Mouse (Mus musculus): ENCODE results near the gene Fosb. TPM values are rescaled to one million over a fixed set of nuclear protein-coding genes. Genes with fewer than 3 reads are reported as not detected.

Fosb gene
- 0.12 and 0.14 TPM in 2 replicates for polyA plus RNA-seq (2015; fragmentation: Nextera tagmentation; extraction: Ambion mirVana)

GRCm38 (mm10) chr7:19309884-19310641 lies at the start of gene Fosb:
TSS of gene Fosb (minus strand) at chr7:19310051.

GRCm38 (mm10) chr7:19359299-19359891 lies 49.5 kb upstream of the Fosb start, which contains the start of the genes Cd3eap and Ppp1r13l:
TSS of gene Cd3eap (minus strand) at chr7:19359483.
TSS of gene Ppp1r13l (plus strand) at chr7:19359749.

GRCm38 (mm10) chr7:19344237-19344847 lies 34.5 kb upstream of the Fosb start, which contains the start of gene Ercc1:
TSS of gene Ercc1 (plus strand) at chr7:19344778.

GRCm38 (mm10) chr7:19282385-19282784 lies 27.5 kb downstream of the Fosb start, which contains the start of gene Rtn2:
TSS of gene Rtn2 (plus strand) at chr7:19282624.

GRCm38 (mm10) chr7:19279581-19280114 lies 30.2 kb downstream of the Fosb start, which contains the start of gene Ppm1n:
TSS of gene Ppm1n (minus strand) at chr7:19280064.

GRCm38 (mm10) chr7:19271238-19272172 lies 38.3 kb downstream of the Fosb start, which contains the start of gene Vasp:
TSS of gene Vasp (minus strand) at chr7:19271817.

Other genes starting within 250 kb of the Fosb start
- gene Dmwd, start 233.8 kb downstream of the Fosb start, polyA plus RNA-seq (2015; fragmentation: Nextera tagmentation; extraction: Ambion mirVana) = 14.5 and 21.0 TPM in 2 replicates
- gene Dmpk, start 226.2 kb downstream of the Fosb start, polyA plus RNA-seq (2015; fragmentation: Nextera tagmentation; extraction: Ambion mirVana) = 21.6 and 28.7 TPM in 2 replicates
- gene Six5, start 215.5 kb downstream of the Fosb start, polyA plus RNA-seq (2015; fragmentation: Nextera tagmentation; extraction: Ambion mirVana) = 4.2 and 5.9 TPM in 2 replicates
- 0.33 and 0.44 TPM in 2 replicates for gene Gm4969, start 191.7 kb downstream of the Fosb start, polyA plus RNA-seq (2015; fragmentation: Nextera tagmentation; extraction: Ambion mirVana)
- 5.8 and 8.7 TPM in 2 replicates for gene Fbxo46, start 190.2 kb downstream of the Fosb start, polyA plus RNA-seq (2015; fragmentation: Nextera tagmentation; extraction: Ambion mirVana)
- 10.3 and 16.6 TPM in 2 replicates for gene Qpctl, start 160.8 kb downstream of the Fosb start, polyA plus RNA-seq (2015; fragmentation: Nextera tagmentation; extraction: Ambion mirVana)
- gene Snrpd2, start 160.3 kb downstream of the Fosb start, polyA plus RNA-seq (2015; fragmentation: Nextera tagmentation; extraction: Ambion mirVana) = 109 and 149 TPM in 2 replicates
- gene Gipr, start 143.9 kb downstream of the Fosb start, polyA plus RNA-seq (2015; fragmentation: Nextera tagmentation; extraction: Ambion mirVana) = 0.33 and 0.54 TPM in 2 replicates
- 5.5 and 7.8 TPM in 2 replicates for gene Eml2, start 133.6 kb downstream of the Fosb start, polyA plus RNA-seq (2015; fragmentation: Nextera tagmentation; extraction: Ambion mirVana)
- 0.98 and 2.9 TPM in 2 replicates for gene Gpr4, start 97.5 kb downstream of the Fosb start, polyA plus RNA-seq (2015; fragmentation: Nextera tagmentation; extraction: Ambion mirVana)
- 15.0 and 17.1 TPM in 2 replicates for gene Opa3, start 81.7 kb downstream of the Fosb start, polyA plus RNA-seq (2015; fragmentation: Nextera tagmentation; extraction: Ambion mirVana)
- 43.2 and 55.1 TPM in 2 replicates for gene Vasp, start 38.2 kb downstream of the Fosb start, polyA plus RNA-seq (2015; fragmentation: Nextera tagmentation; extraction: Ambion mirVana)
- gene Ppm1n, start 30.0 kb downstream of the Fosb start, polyA plus RNA-seq (2015; fragmentation: Nextera tagmentation; extraction: Ambion mirVana) = 0.44 and 0.66 TPM in 2 replicates
- gene Rtn2, start 27.4 kb downstream of the Fosb start, polyA plus RNA-seq (2015; fragmentation: Nextera tagmentation; extraction: Ambion mirVana) = 24.3 and 37.8 TPM in 2 replicates
- 47.3 and 52.6 TPM in 2 replicates for gene Ercc1, start 34.7 kb upstream of the Fosb start, polyA plus RNA-seq (2015; fragmentation: Nextera tagmentation; extraction: Ambion mirVana)
- gene Cd3eap, start 49.4 kb upstream of the Fosb start, polyA plus RNA-seq (2015; fragmentation: Nextera tagmentation; extraction: Ambion mirVana) = 11.2 and 13.6 TPM in 2 replicates
- gene Ppp1r13l, start 49.7 kb upstream of the Fosb start, polyA plus RNA-seq (2015; fragmentation: Nextera tagmentation; extraction: Ambion mirVana) = 2.7 and 2.9 TPM in 2 replicates
- gene Ercc2, start 72.0 kb upstream of the Fosb start, polyA plus RNA-seq (2015; fragmentation: Nextera tagmentation; extraction: Ambion mirVana) = 4.0 and 8.3 TPM in 2 replicates
- gene Klc3, start 94.1 kb upstream of the Fosb start, polyA plus RNA-seq (2015; fragmentation: Nextera tagmentation; extraction: Ambion mirVana) = 2.5 and 2.6 TPM in 2 replicates
- gene Ckm, start 94.7 kb upstream of the Fosb start, polyA plus RNA-seq (2015; fragmentation: Nextera tagmentation; extraction: Ambion mirVana) = 10.6 and 33.2 TPM in 2 replicates
- gene Mark4, start 148.8 kb upstream of the Fosb start, polyA plus RNA-seq (2015; fragmentation: Nextera tagmentation; extraction: Ambion mirVana) = 8.1 and 10.4 TPM in 2 replicates
- gene Exoc3l2, start 153.3 kb upstream of the Fosb start, polyA plus RNA-seq (2015; fragmentation: Nextera tagmentation; extraction: Ambion mirVana) = 2.6 and 5.1 TPM in 2 replicates
- gene Bloc1s3, start 198.3 kb upstream of the Fosb start, polyA plus RNA-seq (2015; fragmentation: Nextera tagmentation; extraction: Ambion mirVana) = 4.9 and 6.2 TPM in 2 replicates
- 129 and 139 TPM in 2 replicates for gene Trappc6a, start 198.3 kb upstream of the Fosb start, polyA plus RNA-seq (2015; fragmentation: Nextera tagmentation; extraction: Ambion mirVana)
- 0.06 TPM in 1 of 2 replicates, not detected in the other for gene Nkpd1, start 207.8 kb upstream of the Fosb start, polyA plus RNA-seq (2015; fragmentation: Nextera tagmentation; extraction: Ambion mirVana)